Mouse (Mus musculus) adrenal gland, postnatal 10 days (tissue): ENCODE data around the gene Pea15a. TPM values are rescaled to one million over a fixed set of nuclear protein-coding genes. Genes with fewer than 3 reads are reported as not detected.

Experiments
- DNase-seq: peaks from one replicate; pipeline ENCODE4 v3.0.0; 2021; ENCODE audit warnings: mixed read lengths
- total RNA-seq, 2 experiments: library from RNA; stranded (reverse); gene quantifications; 2 replicates each; pipeline ENCODE4 v1.2.3; 2021

The Pea15a gene
- total RNA-seq, 2 experiments from 2014 or later, result 65.7 to 80.4 TPM

DNA sequence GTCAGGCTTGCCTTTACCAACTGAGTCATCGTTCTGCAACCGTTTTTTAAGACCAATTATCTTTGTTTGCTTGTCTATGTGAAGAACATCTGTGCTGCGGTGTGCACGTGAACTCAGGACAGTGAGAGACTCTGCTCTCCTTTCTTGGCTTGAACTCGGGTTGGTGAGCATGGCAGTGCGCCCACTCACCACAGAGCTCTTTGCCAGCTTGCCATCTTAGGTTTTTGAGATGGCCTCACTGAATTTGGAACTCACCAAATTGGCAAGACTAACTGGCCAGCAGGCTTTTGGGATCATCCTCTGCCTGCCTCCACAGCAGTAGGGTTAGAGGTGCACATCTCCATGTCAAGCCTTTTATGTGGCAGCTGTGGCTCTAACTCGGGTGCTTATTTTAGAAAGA lies 28.8 kb downstream of the Pea15a start:
- no peak for DNase-seq

DNA sequence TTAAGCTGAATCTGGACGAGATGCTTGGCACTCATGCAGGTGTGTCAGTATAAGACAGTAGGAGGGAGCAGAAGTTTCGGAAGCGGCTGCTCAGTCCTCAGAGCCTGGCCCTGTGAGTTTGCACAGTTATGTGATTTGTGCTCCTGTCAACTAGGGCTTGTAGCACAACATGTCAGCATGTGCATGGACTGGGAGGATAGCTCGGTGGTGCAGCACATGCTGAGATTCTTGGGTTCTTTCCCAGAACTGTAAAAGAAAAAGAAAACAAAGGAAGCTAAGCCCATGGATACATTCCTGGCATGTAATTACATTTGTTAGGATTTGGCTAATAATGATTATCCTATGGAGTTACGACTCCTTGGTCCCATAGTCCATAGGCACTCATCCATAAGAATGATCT lies 33.4 kb downstream of the Pea15a start:
- DNase-seq, result no peak

DNA sequence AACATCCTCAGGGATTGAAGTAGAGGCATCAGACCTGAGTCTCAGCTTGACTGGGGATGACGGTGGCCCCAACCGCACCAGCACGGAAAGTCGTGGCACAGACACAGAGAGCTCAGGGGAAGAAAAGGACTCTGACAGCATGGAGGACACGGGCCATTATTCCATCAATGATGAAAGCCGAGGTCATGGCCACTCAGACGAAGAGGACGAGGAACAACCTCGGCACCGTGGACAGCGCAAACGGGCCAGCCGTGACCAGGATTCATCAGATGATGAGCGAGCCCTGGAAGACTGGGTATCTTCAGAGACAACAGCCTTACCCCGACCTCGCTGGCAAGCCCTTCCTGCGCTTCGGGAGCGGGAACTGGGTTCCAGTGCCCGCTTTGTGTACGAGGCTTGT lies 34.2 kb downstream of the Pea15a start:
- DNase-seq, result peak; percentile 26

GRCm38 (mm10) chr1:172169809-172170208 lies 36.8 kb downstream of the Pea15a start:
- no peak for DNase-seq

DNA sequence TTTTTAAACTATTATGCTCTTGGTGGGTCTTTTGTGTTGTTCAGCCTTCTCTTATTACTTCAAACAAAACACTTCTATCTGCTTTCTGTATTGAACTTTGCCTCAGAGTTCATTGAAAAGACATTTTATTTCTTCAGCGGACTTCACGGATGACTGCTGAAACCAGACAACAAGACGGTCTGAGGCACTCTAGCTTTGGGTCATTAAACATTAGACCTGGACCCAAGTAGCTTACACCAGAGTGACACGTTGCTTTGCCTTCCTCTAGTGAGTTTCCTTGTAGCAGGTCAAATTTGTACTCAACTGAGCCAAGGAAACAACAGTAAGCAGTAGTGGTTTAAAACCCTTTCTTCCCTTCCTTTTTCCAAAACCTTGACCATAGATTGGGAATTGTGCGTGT lies 38.7 kb downstream of the Pea15a start:
- no peak for DNase-seq

GRCm38 (mm10) chr1:172162959-172163358 lies 43.6 kb downstream of the Pea15a start:
- DNase-seq, result no peak

DNA sequence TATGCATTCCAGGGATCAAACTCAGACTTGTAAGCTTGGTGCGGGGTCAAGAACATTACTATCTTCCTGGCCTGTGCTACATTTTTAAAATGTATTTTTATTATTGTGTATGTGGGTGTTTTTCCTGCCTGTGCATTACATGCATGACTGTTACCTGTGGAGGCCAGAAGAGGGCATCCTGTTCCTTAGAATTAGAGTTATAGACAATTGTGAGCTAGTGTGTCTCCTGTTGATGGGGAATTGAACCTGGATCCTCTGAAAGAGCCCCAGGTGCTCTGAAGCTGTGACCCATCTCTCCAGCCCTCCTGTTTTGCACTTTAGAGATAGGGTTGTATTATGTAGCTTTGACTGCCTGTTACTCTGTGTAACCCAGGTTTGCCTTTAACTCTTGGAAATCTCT lies 44.6 kb downstream of the Pea15a start:
- DNase-seq, result peak; percentile 27

GRCm38 (mm10) chr1:172160508-172160907 lies 46.1 kb downstream of the Pea15a start:
- DNase-seq, result no peak

DNA sequence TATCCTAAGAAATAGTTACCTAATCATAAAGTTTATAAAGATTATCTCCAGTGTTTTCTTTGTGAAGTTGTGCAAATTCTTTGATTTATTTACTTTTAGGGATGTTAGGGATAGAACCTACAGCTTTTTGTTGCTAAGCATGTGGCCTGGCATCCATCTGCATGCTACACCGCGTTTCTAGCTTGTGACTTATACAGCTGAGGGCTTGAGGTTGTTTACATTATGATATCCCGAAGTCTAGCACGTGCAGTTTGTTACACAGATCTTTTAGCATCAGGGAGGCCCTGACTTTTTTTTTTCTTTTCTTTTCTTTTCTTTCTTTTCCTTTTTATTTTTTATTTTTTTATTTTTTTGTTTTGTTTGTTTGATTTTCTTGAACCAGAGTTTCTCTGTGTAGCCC lies 46.6 kb downstream of the Pea15a start:
- no peak for DNase-seq

DNA sequence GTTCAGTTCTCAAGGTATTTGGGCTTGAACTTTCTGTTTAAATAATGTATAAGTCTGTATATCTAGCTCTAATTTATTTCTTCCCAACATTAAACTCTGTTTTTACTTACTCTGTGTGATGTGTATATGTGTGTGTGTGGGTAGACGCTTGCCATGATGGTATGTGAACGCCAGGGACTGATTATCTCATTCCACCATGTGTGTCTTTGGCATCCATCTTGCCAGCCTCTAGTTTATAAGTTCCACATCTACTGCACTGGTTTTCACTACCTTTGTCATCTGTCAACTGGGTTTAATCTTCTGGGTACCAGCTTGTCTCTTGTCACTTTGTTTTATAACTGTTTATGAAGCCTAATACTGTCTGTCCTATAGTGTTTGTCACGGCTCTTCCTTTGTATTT lies 51.1 kb downstream of the Pea15a start:
- DNase-seq, result no peak

- DNase-seq, result no peak
Observed at GRCm38 (mm10) chr1:172154536-172154935, 52.1 kb downstream of the Pea15a start.

DNA sequence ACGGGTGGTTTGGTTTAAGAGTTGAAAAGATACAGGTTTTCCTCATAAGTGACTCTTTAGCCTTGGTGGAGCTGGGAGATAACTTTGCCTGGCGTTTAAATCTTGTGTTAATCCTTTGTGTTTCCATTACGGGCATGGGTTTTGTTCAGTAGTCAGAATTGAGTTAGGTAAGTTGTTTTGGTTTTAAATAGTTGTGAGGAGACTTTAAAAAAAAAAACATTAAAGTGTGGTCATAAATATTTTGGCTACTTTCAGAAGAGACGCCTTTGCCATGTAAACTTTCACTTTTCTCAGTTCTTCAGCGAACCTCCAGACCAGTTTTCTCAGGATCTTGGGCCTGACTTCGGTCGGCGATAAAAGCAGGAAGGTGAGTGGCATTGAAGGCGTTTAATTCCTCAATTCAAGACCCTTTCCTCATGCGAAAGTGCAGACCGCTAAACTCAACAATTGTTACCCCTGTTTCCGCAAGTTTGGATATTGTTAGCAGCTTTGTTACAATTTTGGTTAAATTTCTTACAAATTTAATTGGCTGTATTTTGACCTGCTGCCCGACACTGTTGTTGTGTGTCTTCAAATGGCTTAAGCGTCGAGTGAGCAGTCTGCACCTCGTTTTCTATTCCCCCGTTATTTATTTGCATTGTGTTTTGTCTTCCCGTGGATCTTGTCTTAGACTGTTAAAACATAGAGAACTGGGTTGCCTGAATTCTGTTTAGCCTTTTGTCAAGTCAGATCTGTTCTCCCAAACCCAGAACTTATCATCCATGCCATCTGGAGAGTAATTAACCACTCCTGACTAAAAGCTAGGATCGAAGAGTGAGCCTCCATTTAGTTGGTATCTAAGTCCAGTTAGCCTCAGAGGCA lies 57.4 kb downstream of the Pea15a start:
- no peak for DNase-seq

DNA sequence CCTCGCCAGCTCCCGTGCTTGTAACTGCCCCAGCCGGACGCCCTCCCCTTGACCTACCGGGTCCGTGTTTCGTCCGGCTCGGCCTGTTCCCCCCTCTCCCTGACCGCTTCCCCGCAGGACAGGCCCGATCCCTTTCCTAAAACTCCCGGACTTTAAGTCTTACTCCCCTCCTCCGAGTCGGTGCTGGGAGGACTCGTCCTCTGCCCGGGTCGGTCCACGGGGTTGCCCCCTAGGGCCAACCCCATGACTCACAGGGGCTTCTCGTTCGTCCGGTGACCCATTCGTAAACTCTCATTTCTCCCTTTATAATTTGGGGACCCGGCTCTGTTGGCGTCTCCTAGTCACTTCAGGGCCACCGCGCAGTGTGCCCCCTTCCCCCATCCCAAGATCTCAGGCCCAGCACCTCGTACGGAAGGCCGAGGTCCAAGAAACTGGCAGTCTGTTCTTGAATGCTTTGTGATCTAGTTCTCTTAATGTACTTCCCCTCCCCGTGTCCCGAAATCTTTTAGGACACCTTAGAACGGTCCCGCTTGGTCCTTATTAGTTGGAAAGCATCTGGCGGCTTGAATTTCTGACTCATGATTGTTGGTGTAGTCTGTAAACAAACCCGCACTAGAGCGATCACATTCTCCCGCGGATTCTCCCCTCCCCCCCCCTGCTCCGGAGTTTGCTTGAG lies 58.2 kb downstream of the Pea15a start:
- DNase-seq, result peak; percentile 72

DNA sequence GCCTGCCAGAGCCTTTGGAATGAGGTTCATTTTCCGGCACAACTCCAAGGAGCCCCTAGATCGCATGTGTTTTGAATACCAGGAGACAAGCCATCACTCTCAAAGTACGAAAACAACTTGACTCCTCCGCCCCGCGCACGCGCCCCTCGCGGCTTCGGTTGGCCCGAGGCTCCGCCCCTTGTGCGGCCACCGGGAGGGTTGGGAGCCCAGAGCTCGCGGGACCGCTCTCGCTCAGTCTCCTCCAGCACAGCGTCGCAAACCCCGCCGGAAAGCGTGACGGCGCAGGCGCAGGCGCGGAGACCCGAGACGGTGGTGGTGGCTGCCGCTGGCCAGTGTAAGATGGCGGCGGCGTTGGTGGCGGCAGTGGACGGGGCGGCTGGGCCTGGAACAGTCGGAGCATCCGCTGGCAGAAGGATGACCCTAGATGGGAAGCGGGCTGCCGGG lies 58.7 kb downstream of the Pea15a start, which contains the start of gene Dcaf8:
Dcaf8 (plus strand) TSS at position 250 of the 444 bp plus-strand sequence.
- peak; percentile 99 for DNase-seq

Other genes with a start within 250 kb of the Pea15a start
- 10 to 100 TPM in 1 of 2 experiments, 1 to 10 TPM in 1; 6.3 to 10.6 TPM for gene Vangl2, start 178.4 kb downstream of the Pea15a start, total RNA-seq
- under 1 TPM in 1 of 2 experiments, not detected in 1; 0.09 TPM for gene Nhlh1, start 149.2 kb downstream of the Pea15a start, total RNA-seq
- 100 to 1,000 TPM; 150 to 151 TPM for gene Copa, start 124.3 kb downstream of the Pea15a start, total RNA-seq
- gene Ncstn, start 124.0 kb downstream of the Pea15a start, total RNA-seq, result 10 to 100 TPM; 81.0 to 93.0 TPM
- 100 to 1,000 TPM; 154 to 172 TPM for gene Pex19, start 80.0 kb downstream of the Pea15a start, total RNA-seq
- 100 to 1,000 TPM; 114 to 153 TPM for gene Dcaf8, start 58.7 kb downstream of the Pea15a start, total RNA-seq
- 100 to 1,000 TPM in 1 of 2 experiments, 10 to 100 TPM in 1; 63.5 to 189 TPM for gene Casq1, start 13.1 kb upstream of the Pea15a start, total RNA-seq
- gene Atp1a4, start 51.6 kb upstream of the Pea15a start, total RNA-seq, result under 1 TPM; 0.24 to 0.30 TPM
- gene Igsf8, start 54.8 kb upstream of the Pea15a start, total RNA-seq, result 10 to 100 TPM; 26.5 to 32.3 TPM
- 100 to 1,000 TPM; 303 to 400 TPM for gene Atp1a2, start 91.3 kb upstream of the Pea15a start, total RNA-seq
- gene Kcnj9, start 122.5 kb upstream of the Pea15a start, total RNA-seq, result under 1 TPM in 1 of 2 experiments, not detected in 1; 0.12 TPM
- gene Kcnj10, start 134.4 kb upstream of the Pea15a start, total RNA-seq, result 1 to 10 TPM in 1 of 2 experiments, under 1 TPM in 1; 0.90 to 1.3 TPM
- 10 to 100 TPM; 13.6 to 13.8 TPM for gene Pigm, start 169.7 kb upstream of the Pea15a start, total RNA-seq